Mouse (Mus musculus): ENCODE measurements around the gene Prrc2a. TPM values are rescaled to one million over a fixed set of nuclear protein-coding genes. Genes with fewer than 3 reads are reported as not detected.
A peak's percentile ranks its signal among the peaks of the same experiment; 100 is the strongest.

Prrc2a gene
- polyA plus RNA-seq, 1 experiment from 2014 or later: 225 TPM

GRCm38 (mm10) chr17:35187345-35187744 lies 22.6 kb upstream of the Prrc2a start:
- Histone ChIP-seq H3K4me1 (peaks cover 7% of the 10 kb centered on the region), H3K27me3 (no peaks in the 10 kb centered on the region), H3K36me3 (no peaks in the 10 kb centered on the region), H3K4me3 (no peak overlapping the region), H3K27ac (no peak overlapping the region), H3K9ac (no peak overlapping the region), H3K9me3 (no peaks in the 10 kb centered on the region), H3K4me2 (replicated peaks) (no peak overlapping the region)
- 73% methylated on average over 4 of the region's 4 CpGs for WGBS
- ATAC-seq (ENCODE audit: insufficient number of reproducible peaks, insufficient read depth, low FRiP score, low TSS enrichment): no peak

DNA sequence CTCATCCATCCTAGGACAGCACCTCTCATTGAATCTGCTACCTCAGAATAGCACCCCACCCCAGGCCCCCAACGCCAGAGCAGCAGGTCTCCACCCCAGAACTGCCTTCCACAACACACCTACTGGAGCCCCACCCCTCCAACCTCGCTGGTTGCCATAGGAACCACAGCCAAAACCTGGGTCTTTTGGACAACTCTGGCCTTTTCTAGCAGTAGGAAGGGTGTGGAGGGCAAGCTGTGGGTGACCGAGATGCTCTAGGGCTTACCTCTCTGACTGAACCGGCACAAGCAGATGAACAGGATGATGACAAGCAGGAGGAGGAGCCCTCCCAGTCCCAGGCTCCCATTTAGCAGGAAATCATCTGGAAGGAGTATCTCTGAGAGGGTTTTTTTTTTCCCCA lies 22.0 kb upstream of the Prrc2a start:
- ATAC-seq (ENCODE audit: insufficient number of reproducible peaks, insufficient read depth, low FRiP score, low TSS enrichment): no peak
- Histone ChIP-seq H3K9me3 (no peaks in the 10 kb centered on the region), H3K36me3 (no peaks in the 10 kb centered on the region), H3K4me1 (peaks cover 7% of the 10 kb centered on the region), H3K9ac (no peak overlapping the region), H3K4me2 (replicated peaks) (peak overlapping the region; percentile 55), H3K4me3 (peak overlapping the region; percentile 37), H3K27me3 (no peaks in the 10 kb centered on the region), H3K27ac (peak overlapping the region; percentile 77)
- WGBS: 2% methylated on average over 4 of the region's 4 CpGs

DNA sequence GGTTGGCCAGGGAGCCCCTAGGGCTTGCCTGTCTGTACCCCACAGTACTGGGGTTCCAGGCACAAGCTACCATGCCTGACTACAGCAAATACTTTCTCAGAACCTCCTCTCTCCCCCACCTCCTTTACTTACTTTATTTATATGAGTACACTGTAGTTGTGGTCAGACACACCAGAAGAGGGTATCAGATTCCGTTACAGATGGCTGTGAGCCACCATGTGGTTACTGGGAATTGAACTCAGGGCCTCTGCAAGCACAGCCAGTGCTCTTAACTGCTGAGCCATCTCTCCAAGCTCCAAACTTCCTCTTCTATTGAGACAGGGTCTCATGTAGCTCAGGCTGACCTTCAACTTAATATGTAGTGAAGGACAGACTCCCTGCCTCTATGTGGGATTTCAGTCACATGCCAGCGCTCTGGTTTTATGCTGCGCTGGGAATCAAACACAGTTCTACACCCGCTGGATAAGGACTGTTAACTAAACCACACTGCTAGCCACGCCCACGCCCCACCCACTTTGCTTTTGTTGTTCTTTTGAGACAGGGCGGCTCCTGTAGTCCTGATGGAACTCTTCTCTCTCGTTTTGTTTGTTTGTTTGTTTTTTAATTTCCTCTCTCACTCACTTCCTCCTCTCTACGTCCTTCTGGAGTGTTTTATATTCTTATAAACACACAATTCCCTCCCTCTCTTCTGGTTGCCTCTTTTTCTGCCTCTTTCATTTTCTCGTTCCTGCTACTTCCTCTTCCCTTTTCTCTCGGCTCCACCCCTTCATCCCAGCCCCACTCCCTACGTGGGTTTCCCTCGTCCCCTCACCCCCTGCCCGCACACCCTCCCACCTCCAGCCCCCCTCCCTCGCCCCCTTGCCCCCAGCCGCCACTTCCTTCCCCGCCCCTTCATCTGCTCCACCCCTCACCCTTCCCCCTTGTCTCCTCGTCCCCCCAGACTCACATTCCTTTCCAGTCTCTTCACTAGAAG lies 21.2 kb upstream of the Prrc2a start:
- no peaks in the 10 kb centered on the region for H3K36me3 ChIP-seq
- no peaks in the 10 kb centered on the region for H3K9me3 ChIP-seq
- no peaks in the 10 kb centered on the region for H3K27me3 ChIP-seq
- H3K9ac ChIP-seq: peak overlapping the region; percentile 38; the same call in 1 of the 2 replicates
- ATAC-seq (ENCODE audit: insufficient number of reproducible peaks, insufficient read depth, low FRiP score, low TSS enrichment): 0 out of 2 replicates have a peak, but pooled peaks have one; percentile 29
- H3K4me1 ChIP-seq: peaks cover 7% of the 10 kb centered on the region
- peak overlapping the region; percentile 55 for H3K4me2 ChIP-seq (replicated peaks)
- WGBS: 3% methylated on average over 17 of the region's 18 CpGs
- peak overlapping the region; percentile 37 for H3K4me3 ChIP-seq
- H3K27ac ChIP-seq: peak overlapping the region; percentile 77

DNA sequence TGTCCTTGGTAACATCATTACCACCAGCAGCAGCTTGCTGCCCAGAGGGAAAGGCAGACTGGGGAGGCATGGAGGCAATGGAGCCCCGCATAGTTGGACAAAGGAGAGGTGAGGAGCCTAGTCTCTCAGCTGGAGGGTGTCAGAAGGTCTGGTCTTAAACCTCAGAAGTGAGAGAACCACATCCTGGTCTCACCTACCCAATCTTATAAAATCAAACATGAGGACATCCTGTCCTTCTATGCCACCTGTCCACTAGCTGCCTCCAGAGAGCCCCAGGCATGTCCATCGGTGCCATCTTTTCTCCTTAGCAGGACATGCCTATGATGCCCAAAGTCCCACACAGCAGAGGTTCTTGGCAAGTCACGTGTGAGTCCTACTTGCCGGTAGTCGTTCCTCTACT lies 15.4 kb upstream of the Prrc2a start:
- 89% methylated on average over 5 of the region's 5 CpGs for WGBS
- no peak overlapping the region for H3K27ac ChIP-seq
- no peaks in the 10 kb centered on the region for H3K27me3 ChIP-seq
- no peaks in the 10 kb centered on the region for H3K4me1 ChIP-seq
- H3K9me3 ChIP-seq: no peaks in the 10 kb centered on the region
- H3K36me3 ChIP-seq: no peaks in the 10 kb centered on the region
- ATAC-seq (ENCODE audit: insufficient number of reproducible peaks, insufficient read depth, low FRiP score, low TSS enrichment): no peak
- no peak overlapping the region for H3K4me2 ChIP-seq (replicated peaks)
- H3K4me3 ChIP-seq: no peak overlapping the region
- H3K9ac ChIP-seq: no peak overlapping the region

DNA sequence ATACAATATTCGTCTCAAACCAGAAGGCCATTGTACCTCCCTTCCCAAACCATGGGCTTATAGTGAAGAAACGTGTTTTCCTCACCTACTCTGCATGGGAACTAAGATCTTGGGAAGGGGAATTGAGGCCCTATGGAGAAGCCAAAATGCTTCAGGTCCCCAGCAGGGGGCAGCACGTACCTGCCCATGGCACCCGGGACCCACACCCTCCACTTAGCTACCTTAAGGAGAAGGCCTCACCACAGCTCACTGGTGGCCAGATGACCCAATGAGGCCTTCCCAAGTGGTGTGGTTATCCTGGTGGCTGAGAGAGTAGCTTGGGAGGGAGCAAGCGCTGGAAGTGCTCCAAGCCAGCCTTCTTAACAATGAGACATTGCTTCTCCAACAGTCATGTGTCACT lies 13.8 kb upstream of the Prrc2a start:
- Histone ChIP-seq H3K27me3 (no peaks in the 10 kb centered on the region), H3K4me3 (no peak overlapping the region), H3K9me3 (no peaks in the 10 kb centered on the region), H3K36me3 (no peaks in the 10 kb centered on the region), H3K9ac (no peak overlapping the region), H3K4me1 (no peaks in the 10 kb centered on the region), H3K27ac (no peak overlapping the region), H3K4me2 (replicated peaks) (no peak overlapping the region)
- ATAC-seq (ENCODE audit: insufficient number of reproducible peaks, insufficient read depth, low FRiP score, low TSS enrichment): peak; percentile 43; the same call in 1 of the 2 replicates
- 10% methylated on average over 5 of the region's 5 CpGs for WGBS

DNA sequence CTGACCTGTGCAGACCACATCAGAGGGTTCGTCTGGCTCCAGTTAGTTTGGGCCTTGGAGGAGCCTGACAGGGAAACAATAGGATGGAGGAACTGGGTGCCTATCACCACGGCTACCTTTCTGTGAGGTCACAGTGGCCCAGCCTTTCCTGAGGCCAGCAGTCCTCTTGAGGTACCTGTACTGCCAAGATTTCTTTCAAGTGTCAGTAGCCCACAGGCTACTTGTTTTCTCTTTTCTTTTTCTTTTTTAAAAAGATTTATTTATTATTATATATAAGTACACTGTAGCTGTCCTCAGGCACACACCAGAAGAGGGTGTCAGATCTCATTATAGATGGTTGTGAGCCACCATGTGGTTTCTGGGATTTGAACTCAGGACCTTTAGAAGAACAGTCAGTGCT lies 11.3 kb upstream of the Prrc2a start, which contains the start of gene Aif1:
TSS of gene Aif1 (minus strand) at position 101 of the 400 bp plus-strand sequence.
- 33% methylated on average over 2 of the region's 2 CpGs for WGBS
- Histone ChIP-seq H3K4me3 (no peak within 1 kb of the TSS), H3K9me3 (no peaks in the 10 kb centered on the region)

DNA sequence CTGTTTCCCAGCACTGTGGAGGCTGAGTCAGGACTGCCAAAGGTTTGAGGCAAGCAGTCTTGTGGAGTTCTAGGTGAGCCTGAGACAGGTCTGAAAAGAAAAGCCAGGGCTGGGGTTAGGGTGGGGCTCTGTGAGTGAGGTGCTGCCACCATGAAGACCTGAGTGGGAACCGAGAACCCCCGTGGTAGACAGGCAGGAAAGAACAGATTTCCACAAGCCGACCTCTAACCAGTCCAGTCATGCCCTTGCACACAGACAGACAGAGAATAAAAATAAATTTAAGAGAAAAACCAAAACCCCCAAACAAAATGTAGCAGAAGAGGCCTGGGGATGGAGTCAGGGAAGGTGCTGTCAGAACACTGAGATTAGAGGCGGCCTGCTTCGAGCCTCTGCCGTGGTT lies 10.7 kb upstream of the Prrc2a start:
- WGBS: 77% methylated on average over 6 of the region's 6 CpGs
- Histone ChIP-seq H3K4me1 (no peaks in the 10 kb centered on the region), H3K4me2 (replicated peaks) (no peak overlapping the region), H3K27ac (no peak overlapping the region), H3K4me3 (no peak overlapping the region), H3K36me3 (no peaks in the 10 kb centered on the region), H3K9ac (no peak overlapping the region), H3K27me3 (no peaks in the 10 kb centered on the region), H3K9me3 (no peaks in the 10 kb centered on the region)
- no peak for ATAC-seq (ENCODE audit: insufficient number of reproducible peaks, insufficient read depth, low FRiP score, low TSS enrichment)

More for the DNA sequence above, 11.3 kb upstream of the Prrc2a start, which contains the start of gene Aif1:
- Histone ChIP-seq H3K27ac (no peak within 1 kb of the TSS), H3K27me3 (no peaks in the 10 kb centered on the region), H3K9ac (no peak within 1 kb of the TSS), H3K4me2 (replicated peaks) (no peak within 1 kb of the TSS), H3K36me3 (no peaks in the 10 kb centered on the region), H3K4me1 (no peaks in the 10 kb centered on the region)
- no peak for ATAC-seq (ENCODE audit: insufficient number of reproducible peaks, insufficient read depth, low FRiP score, low TSS enrichment)

DNA sequence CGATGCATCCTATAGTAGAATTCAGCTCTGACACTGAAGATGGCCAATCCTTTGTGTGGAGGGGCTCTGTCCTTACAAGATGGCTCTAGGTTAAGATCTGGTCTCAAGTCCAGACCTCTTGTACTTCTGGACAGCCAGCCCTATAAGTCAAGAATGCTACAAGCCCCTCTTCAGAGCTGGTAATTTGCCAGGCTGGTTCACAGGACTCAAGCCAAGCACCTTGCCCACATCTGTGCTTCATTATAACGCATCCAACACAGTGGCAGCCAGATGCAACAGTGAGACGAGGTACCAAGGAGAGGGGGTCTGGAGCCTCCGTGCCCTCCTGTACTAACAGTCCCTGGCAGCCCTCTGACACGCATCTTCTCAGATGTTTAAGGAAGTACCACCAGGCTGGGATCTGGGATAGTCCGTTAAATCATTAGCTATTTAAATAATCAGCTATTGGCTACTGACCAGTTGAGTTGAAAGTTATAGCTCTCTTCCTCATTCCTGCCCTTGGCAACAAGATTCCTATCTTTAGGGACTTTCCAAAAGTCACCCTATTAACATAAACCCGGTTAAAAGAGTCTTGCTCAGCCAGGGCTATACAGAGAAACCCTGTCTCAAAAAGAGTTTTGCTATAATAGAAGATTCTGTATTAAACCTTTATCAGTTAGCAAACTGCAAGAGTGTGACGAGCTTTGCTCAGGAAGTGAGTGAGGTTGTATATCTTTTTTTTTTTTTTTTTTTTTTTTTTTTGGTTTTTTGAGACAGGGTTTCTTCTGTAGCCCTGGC lies 9.7 kb upstream of the Prrc2a start:
- Histone ChIP-seq H3K9ac (0 out of 2 replicates have a peak overlapping the region, but pooled peaks have one; percentile 24), H3K27ac (no peak overlapping the region), H3K4me1 (no peaks in the 10 kb centered on the region), H3K36me3 (no peaks in the 10 kb centered on the region), H3K27me3 (no peaks in the 10 kb centered on the region), H3K9me3 (no peaks in the 10 kb centered on the region), H3K4me3 (no peak overlapping the region), H3K4me2 (replicated peaks) (no peak overlapping the region)
- ATAC-seq (ENCODE audit: insufficient number of reproducible peaks, insufficient read depth, low FRiP score, low TSS enrichment): no peak
- WGBS: 52% methylated on average over 8 of the region's 8 CpGs

DNA sequence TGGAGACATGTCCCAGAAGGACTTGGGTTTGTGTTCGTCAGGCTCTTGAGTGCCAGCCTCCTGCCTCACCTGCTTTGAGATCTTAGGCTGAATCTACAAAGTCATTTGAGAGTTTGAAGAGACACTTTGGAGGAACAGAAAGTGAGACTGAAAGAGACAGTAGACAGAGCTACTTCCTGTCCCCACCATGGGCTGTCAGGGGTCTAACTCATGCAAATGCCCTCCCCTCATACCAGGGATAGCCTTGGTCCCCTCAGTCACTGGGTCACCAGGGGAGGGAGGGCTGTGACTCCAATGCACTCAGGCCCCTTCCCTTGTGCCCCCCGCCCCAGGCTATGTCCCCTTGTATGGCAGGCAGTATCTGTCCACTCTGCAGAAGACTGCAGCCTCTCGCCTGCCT lies 8.6 kb upstream of the Prrc2a start:
- Histone ChIP-seq H3K9me3 (no peaks in the 10 kb centered on the region), H3K4me1 (no peaks in the 10 kb centered on the region), H3K4me3 (no peak overlapping the region), H3K27ac (no peak overlapping the region), H3K4me2 (replicated peaks) (no peak overlapping the region), H3K36me3 (no peaks in the 10 kb centered on the region), H3K27me3 (no peaks in the 10 kb centered on the region), H3K9ac (0 out of 2 replicates have a peak overlapping the region, but pooled peaks have one; percentile 24)
- no peak for ATAC-seq (ENCODE audit: insufficient number of reproducible peaks, insufficient read depth, low FRiP score, low TSS enrichment)
- 73% methylated on average over 3 of the region's 3 CpGs for WGBS

DNA sequence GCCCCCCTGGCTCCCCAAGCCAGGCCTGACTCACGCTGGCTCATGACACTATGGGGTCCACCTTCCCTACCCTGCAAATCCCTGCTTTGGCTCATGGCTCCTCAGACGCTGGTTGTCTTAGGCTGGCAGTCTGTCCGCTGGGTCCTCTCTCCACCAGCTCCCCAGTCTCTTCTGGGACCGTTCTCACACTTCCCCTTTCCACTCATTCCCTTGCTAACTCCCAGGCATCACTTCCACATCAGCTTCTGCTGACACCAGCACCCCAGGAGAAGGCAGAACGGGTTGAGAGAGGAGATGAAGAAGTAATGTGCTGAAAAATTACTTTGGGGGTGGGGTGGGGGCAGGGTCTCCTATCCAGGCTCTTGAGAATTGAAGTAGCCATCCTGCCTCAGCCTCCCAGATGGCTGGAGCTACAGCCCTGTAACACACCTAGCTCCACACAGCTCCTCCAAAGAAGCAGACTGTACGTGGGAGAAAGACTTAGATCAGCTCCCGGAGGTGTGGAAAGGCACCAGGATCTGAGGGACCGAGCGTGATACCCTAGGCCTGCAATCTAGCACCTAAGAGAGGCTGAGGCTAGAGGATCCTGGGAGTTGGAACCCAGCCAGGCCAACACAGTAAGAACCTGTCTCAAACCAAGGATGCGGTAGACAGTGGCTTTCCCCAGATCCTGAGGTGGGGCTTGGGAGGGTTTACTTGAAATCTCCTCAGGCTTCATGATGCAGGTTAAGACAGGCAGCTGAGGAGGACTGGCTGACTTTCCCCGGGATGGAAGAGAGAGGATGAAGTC lies 7.9 kb upstream of the Prrc2a start:
- no peaks in the 10 kb centered on the region for H3K27me3 ChIP-seq
- no peak overlapping the region for H3K27ac ChIP-seq
- H3K9me3 ChIP-seq: no peaks in the 10 kb centered on the region
- no peaks in the 10 kb centered on the region for H3K36me3 ChIP-seq
- H3K4me3 ChIP-seq: no peak overlapping the region
- no peak overlapping the region for H3K9ac ChIP-seq
- no peak for ATAC-seq (ENCODE audit: insufficient number of reproducible peaks, insufficient read depth, low FRiP score, low TSS enrichment)
- WGBS: 68% methylated on average over 11 of the region's 11 CpGs
- no peaks in the 10 kb centered on the region for H3K4me1 ChIP-seq
- no peak overlapping the region for H3K4me2 ChIP-seq (replicated peaks)

GRCm38 (mm10) chr17:35168541-35169207 lies 4.0 kb upstream of the Prrc2a start:
- Histone ChIP-seq H3K27me3 (no peaks in the 10 kb centered on the region), H3K9me3 (no peaks in the 10 kb centered on the region), H3K36me3 (no peaks in the 10 kb centered on the region), H3K9ac (no peak overlapping the region), H3K4me3 (no peak overlapping the region), H3K4me1 (peaks cover 6% of the 10 kb centered on the region; the same call in 1 of the 2 replicates), H3K27ac (no peak overlapping the region), H3K4me2 (replicated peaks) (no peak overlapping the region)
- no peak for ATAC-seq (ENCODE audit: insufficient number of reproducible peaks, insufficient read depth, low FRiP score, low TSS enrichment)
- 26% methylated on average over 4 of the region's 4 CpGs for WGBS
